Mouse (Mus musculus) hindbrain, embryonic 11.5 days (tissue): Measurements from ENCODE around the gene Eri3. TPM values are rescaled to one million over a fixed set of nuclear protein-coding genes. Genes with fewer than 3 reads are reported as not detected.

Experiments
- ATAC-seq: fragments of 200-750 bp; cut with Nextera tagmentation; 2 replicates; pipeline ENCODE4 v1.8.0; 2017; ENCODE audit warnings: mild to moderate bottlenecking, moderate TSS enrichment, moderate library complexity; ENCODE audit not compliant: low FRiP score
- DNase-seq: peaks from one replicate; pipeline ENCODE4 v3.0.0-alpha.2; 2015; ENCODE audit warnings: low spot score
- H3K27ac ChIP-seq: fragments of 300-500 bp; sonication (generic); 2 replicates; pipeline ENCODE4 v1.5.1; 2014; ENCODE audit warnings: mild to moderate bottlenecking, low read depth, low read length
- H3K27me3 ChIP-seq: fragments of 300-500 bp; sonication (generic); 2 replicates; pipeline ENCODE4 v1.6.1; 2014; ENCODE audit warnings: mild to moderate bottlenecking, low read length, moderate library complexity, mixed read lengths; ENCODE audit not compliant: control insufficient read depth, insufficient read depth
- H3K36me3 ChIP-seq: fragments of 300-500 bp; sonication (generic); 2 replicates; pipeline ENCODE4 v1.6.1; 2014; ENCODE audit warnings: mild to moderate bottlenecking, low read length, moderate library complexity, mixed read lengths; ENCODE audit not compliant: control insufficient read depth, insufficient read depth
- H3K4me1 ChIP-seq: fragments of 300-500 bp; sonication (generic); replicated peaks from 2 replicates; pipeline ENCODE4 v1.6.1; 2014; ENCODE audit warnings: low read length, mixed read lengths; ENCODE audit not compliant: control insufficient read depth, insufficient read depth
- H3K4me2 ChIP-seq: fragments of 300-500 bp; sonication (generic); replicated peaks from 2 replicates; pipeline ENCODE4 v1.6.1; 2014; ENCODE audit warnings: mild to moderate bottlenecking, low read depth, low read length
- H3K4me3 ChIP-seq: fragments of 300-500 bp; sonication (generic); 2 replicates; pipeline ENCODE4 v1.5.1; 2014; ENCODE audit warnings: low read depth, low read length
- H3K9ac ChIP-seq: fragments of 300-500 bp; sonication (generic); 2 replicates; pipeline ENCODE4 v1.6.1; 2014; ENCODE audit warnings: low read depth, low read length
- H3K9me3 ChIP-seq: fragments of 300-500 bp; sonication (generic); 2 replicates; pipeline ENCODE4 v1.6.1; 2016; ENCODE audit warnings: low read length; ENCODE audit not compliant: control insufficient read depth
- WGBS: fragments of 180-500 bp; shearing (Covaris S2); extraction: QIAGEN DNeasy Blood & Tissue Kit; methylation state at CpG from one replicate; pipeline ENCODE4 v1.1.7; 2014; 5-methylcytosine and 5-hydroxymethylcytosine counted together
- polyA plus RNA-seq: library from polyadenylated mRNA; unstranded; fragments of >200 nt; fragmentation: Nextera tagmentation; extraction: Ambion mirVana; gene quantifications from 2 replicates; pipeline ENCODE4 v1.2.1, GENCODE M21; 2014

Gene Eri3
- polyA plus RNA-seq: 110 and 119 TPM in 2 replicates

- Histone ChIP-seq H3K4me1 (peaks cover 5% of the 10 kb centered on the region; the same call in 1 of the 2 replicates), H3K9me3 (no peaks in the 10 kb centered on the region), H3K9ac (peak within 1 kb of the TSS; percentile 77), H3K27ac (peak within 1 kb of the TSS; percentile 78), H3K4me3 (peak within 1 kb of the TSS; percentile 93), H3K4me2 (peak within 1 kb of the TSS; percentile 88), H3K27me3 (no peaks in the 10 kb centered on the region), H3K36me3 (no peaks in the 10 kb centered on the region)
- peak; percentile 96 for DNase-seq
- WGBS: under 1% methylated on average over 42 of the region's 53 CpGs
- peak; percentile 99 for ATAC-seq
Measured at GRCm38 (mm10) chr4:117550140-117550851, at the start of gene Eri3. TSS of gene Eri3 (plus strand) at chr4:117550365.

DNA sequence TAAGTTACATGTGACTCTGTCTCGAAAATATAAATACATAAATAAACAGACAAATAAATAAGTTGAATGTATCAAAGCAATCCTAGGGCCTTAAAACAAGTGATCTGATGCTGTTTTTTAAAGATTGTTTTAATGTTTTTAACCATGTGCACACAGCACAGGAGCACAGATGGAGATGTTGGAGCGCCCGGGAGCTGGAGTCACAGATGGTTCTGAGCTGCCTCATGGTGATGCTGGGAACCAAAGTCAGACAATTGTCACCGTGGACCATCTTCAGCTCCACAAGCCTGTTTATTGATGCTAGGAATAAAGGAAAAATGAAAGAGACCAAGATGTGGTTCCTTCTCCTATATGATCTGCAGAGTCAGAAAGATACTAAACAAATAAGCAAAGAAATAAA is 31.9 kb upstream of the Eri3 start:
- ATAC-seq: no peak
- 93% methylated on average over 4 of the region's 4 CpGs for WGBS

DNA sequence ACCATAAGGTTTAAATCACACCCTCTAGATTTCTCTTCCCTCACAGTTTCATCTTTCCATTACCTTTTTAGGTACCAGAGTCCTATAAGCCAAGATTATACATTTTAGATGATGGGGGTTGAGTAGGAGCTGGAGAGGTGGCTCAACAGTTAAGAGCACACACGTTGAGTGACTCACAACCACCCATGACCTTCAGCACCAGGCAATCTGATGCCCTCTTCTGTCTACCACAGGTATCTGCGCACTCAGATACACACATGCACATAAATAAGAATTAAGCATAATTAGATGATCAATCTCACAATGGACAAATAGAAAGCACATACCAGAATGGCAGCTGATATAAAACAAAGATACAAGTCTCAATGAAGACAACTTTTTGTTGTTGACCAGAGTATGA is 28.8 kb upstream of the Eri3 start:
- ATAC-seq: no peak
- H3K36me3 ChIP-seq: no peaks in the 10 kb centered on the region
- H3K9me3 ChIP-seq: no peaks in the 10 kb centered on the region

More for the DNA sequence above, 31.9 kb upstream of the Eri3 start:
- H3K9ac ChIP-seq: no peak overlapping the region
- H3K4me2 ChIP-seq: no peak overlapping the region
- H3K27ac ChIP-seq: no peak overlapping the region
- H3K9me3 ChIP-seq: no peaks in the 10 kb centered on the region
- no peak overlapping the region for H3K4me3 ChIP-seq
- H3K4me1 ChIP-seq: no peaks in the 10 kb centered on the region
- H3K27me3 ChIP-seq: no peaks in the 10 kb centered on the region; the same call in 1 of the 2 replicates
- no peaks in the 10 kb centered on the region for H3K36me3 ChIP-seq
- DNase-seq: no peak

GRCm38 (mm10) chr4:117525990-117526389 is 24.2 kb upstream of the Eri3 start:
- no peaks in the 10 kb centered on the region for H3K4me1 ChIP-seq
- DNase-seq: no peak
- WGBS: 88% methylated on average over 5 of the region's 5 CpGs
- no peak overlapping the region for H3K4me3 ChIP-seq
- no peak overlapping the region for H3K4me2 ChIP-seq
- peaks cover 2% of the 10 kb centered on the region; the same call in 1 of the 2 replicates for H3K27me3 ChIP-seq
- H3K9me3 ChIP-seq: no peaks in the 10 kb centered on the region
- H3K9ac ChIP-seq: no peak overlapping the region
- no peak for ATAC-seq
- no peak overlapping the region for H3K27ac ChIP-seq
- no peaks in the 10 kb centered on the region for H3K36me3 ChIP-seq

More for the DNA sequence above, 28.8 kb upstream of the Eri3 start:
- DNase-seq: no peak
- 72% methylated on average over 2 of the region's 2 CpGs for WGBS
- no peak overlapping the region for H3K4me2 ChIP-seq
- no peaks in the 10 kb centered on the region; the same call in 1 of the 2 replicates for H3K27me3 ChIP-seq
- H3K4me1 ChIP-seq: no peaks in the 10 kb centered on the region
- no peak overlapping the region for H3K4me3 ChIP-seq
- H3K9ac ChIP-seq: no peak overlapping the region
- no peak overlapping the region for H3K27ac ChIP-seq

DNA sequence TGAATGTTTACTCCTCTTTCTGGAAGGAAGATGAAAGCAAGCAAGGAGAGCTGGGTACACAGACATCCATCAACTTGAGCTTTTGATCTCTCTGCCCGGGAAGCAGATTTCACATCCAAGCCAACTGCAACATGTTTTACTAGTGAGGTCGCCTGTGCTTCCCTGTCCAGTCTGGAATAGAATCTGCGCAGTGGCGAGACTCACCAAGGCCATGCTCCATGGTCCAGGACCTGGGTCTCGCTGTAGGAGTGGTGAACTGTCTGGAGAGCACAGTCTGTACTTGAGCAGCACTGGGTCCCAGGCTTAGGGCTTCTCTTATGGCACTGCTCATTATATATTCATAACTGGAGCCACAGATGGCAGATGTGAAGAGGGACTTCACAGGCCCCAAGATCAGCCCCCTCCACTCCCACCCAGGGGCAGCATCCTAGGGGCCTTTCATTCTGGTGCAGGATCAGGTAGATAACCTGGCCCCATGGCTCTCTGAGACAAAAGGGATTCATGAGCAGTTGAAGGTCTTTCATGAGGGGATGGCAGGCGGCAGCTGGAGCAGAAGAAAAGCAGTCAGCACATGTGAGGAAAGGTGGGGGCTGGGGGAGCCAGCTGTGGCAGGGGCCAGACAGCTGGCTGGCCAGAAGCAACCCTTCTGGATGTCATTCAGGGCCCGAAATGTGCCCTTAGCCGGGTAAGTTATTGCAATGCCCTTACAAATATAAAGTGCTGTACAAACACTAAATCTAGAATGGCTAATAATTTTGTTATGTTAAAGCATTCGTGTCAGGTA is 22.9 kb upstream of the Eri3 start:
- Histone ChIP-seq H3K27me3 (peaks cover 2% of the 10 kb centered on the region; the same call in 1 of the 2 replicates), H3K4me1 (no peaks in the 10 kb centered on the region), H3K9me3 (no peaks in the 10 kb centered on the region), H3K27ac (no peak overlapping the region), H3K4me3 (no peak overlapping the region), H3K9ac (no peak overlapping the region), H3K4me2 (no peak overlapping the region), H3K36me3 (no peaks in the 10 kb centered on the region)
- no peak for DNase-seq
- ATAC-seq: no peak
- 49% methylated on average over 9 of the region's 9 CpGs for WGBS

GRCm38 (mm10) chr4:117527952-117528351 is 22.2 kb upstream of the Eri3 start:
- H3K9me3 ChIP-seq: no peaks in the 10 kb centered on the region
- no peak overlapping the region for H3K4me3 ChIP-seq
- H3K27ac ChIP-seq: no peak overlapping the region
- no peak overlapping the region for H3K9ac ChIP-seq
- DNase-seq (peak; percentile 67), ATAC-seq (0 out of 2 replicates have a peak, but pooled peaks have one; percentile 22)
- WGBS: 36% methylated on average over 1 of the region's 1 CpGs
- no peak overlapping the region for H3K4me2 ChIP-seq
- H3K27me3 ChIP-seq: peaks cover 2% of the 10 kb centered on the region; the same call in 1 of the 2 replicates
- H3K4me1 ChIP-seq: no peaks in the 10 kb centered on the region
- no peaks in the 10 kb centered on the region for H3K36me3 ChIP-seq

GRCm38 (mm10) chr4:117529843-117530242 is 20.3 kb upstream of the Eri3 start:
- DNase-seq: no peak
- Histone ChIP-seq H3K27me3 (peaks cover 2% of the 10 kb centered on the region; the same call in 1 of the 2 replicates), H3K4me2 (no peak overlapping the region), H3K4me3 (no peak overlapping the region), H3K27ac (no peak overlapping the region), H3K4me1 (no peaks in the 10 kb centered on the region), H3K9ac (no peak overlapping the region), H3K36me3 (no peaks in the 10 kb centered on the region), H3K9me3 (no peaks in the 10 kb centered on the region)
- no peak for ATAC-seq
- 71% methylated on average over 4 of the region's 4 CpGs for WGBS

DNA sequence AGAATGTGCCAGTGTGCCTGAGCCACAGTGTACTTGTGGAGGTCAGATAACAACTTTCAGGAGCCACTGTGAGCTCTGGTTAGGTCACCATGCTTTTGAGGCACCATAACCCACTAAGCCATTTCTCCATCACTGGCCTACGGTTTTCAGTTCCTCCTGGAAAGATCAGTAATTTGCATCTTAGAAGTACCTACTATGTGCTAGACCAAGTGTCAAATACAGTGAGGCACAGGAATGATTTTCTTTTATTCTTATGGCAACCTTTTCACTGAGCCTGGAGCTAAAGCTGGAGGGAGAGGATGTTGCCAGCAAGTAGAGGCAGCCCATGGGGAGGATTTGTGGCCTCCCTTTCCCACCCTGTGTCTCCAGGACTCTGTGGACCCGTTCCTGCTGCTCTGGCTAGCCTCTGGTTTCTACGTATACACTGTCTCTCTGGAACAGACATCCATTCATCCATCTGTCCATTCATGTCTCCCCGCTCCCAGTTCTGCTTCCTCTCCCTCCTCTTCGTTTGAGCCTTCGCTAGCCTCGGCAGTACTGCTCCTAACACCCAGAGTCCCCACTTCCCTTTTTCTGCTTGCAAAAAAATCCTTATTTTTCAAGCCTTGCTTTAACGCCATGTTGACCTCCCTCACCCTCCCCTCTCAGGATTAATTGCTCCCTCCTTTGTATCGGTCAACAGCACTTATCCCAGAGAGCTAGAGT is 14.5 kb upstream of the Eri3 start:
- H3K27me3 ChIP-seq: no peaks in the 10 kb centered on the region
- no peaks in the 10 kb centered on the region for H3K4me1 ChIP-seq
- no peak for ATAC-seq
- WGBS: 59% methylated on average over 9 of the region's 9 CpGs
- no peak overlapping the region for H3K27ac ChIP-seq
- H3K9ac ChIP-seq: no peak overlapping the region
- no peaks in the 10 kb centered on the region for H3K9me3 ChIP-seq
- no peaks in the 10 kb centered on the region for H3K36me3 ChIP-seq
- no peak for DNase-seq
- no peak overlapping the region for H3K4me2 ChIP-seq
- no peak overlapping the region for H3K4me3 ChIP-seq
